Mouse (Mus musculus) layer of hippocampus, adult 9-10 months (tissue): ENCODE data around the gene Glmp.
"Not testable (repeated sequence)": the region's sequence is repeated elsewhere in the genome, so short reads cannot be mapped to it uniquely, and the experiment has no call there.

Source experiments
- DNase-seq: peaks from one replicate; pipeline ENCODE4 v3.0.0; 2022; ENCODE audit warnings: low spot score

Gene Glmp

GRCm38 (mm10) chr3:88376644-88377043, 51.8 kb downstream of the Glmp start:
- not testable (repeated sequence) for DNase-seq

GRCm38 (mm10) chr3:88378599-88378998, 53.8 kb downstream of the Glmp start, which contains the start of gene Bglap2:
Gene Bglap2 (minus strand): TSS chr3:88378699.
- DNase-seq, result not testable (repeated sequence)
